Mouse (Mus musculus) CD8-positive naive resting alpha-beta T cell, adult 57 days (primary cell): Measurements from ENCODE around the gene Atp8b4. TPM values are rescaled to one million over a fixed set of nuclear protein-coding genes. Genes with fewer than 3 reads are reported as not detected.

Experiments used
- total RNA-seq: library from RNA; stranded (reverse); gene quantifications from one replicate; pipeline ENCODE4 v1.2.4, GENCODE M21; 2023

The Atp8b4 gene
- 82.7 TPM for total RNA-seq

DNA sequence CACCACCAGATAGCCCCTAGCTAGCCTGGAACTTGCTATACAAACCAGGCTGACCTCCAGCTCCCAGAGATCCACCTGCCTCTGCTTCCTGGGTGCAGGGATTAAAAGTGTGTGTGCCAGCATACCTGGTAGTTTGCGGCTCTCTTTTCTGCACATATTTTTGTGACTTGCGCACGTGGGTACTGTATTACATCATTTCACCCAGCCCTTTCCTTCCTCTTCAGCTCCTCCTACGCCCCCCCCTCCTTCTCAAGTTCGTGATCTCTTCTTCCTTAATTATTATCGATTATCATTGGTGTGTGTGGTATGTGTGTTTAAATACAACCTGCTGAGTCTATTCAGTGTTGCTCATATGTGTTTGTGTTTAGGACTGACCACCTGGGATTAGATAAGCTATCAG lies at the start of gene Atp8b4:
Gene Atp8b4, minus strand, starts transcription at position 154 of the 400 bp plus-strand sequence.

Other genes starting within 250 kb of the Atp8b4 start
- not detected for gene Slc27a2, start 51.7 kb upstream of the Atp8b4 start, total RNA-seq
- 3.0 TPM for gene Hdc, start 118.6 kb upstream of the Atp8b4 start, total RNA-seq
- 34.9 TPM for gene Gabpb1, start 175.7 kb upstream of the Atp8b4 start, total RNA-seq
- 45.1 TPM for gene Usp8, start 206.7 kb upstream of the Atp8b4 start, total RNA-seq